Mouse (Mus musculus) olfactory bulb, adult 2 months (tissue): Measurements from ENCODE around the gene Bud13. TPM values are rescaled to one million over a fixed set of nuclear protein-coding genes. Genes with fewer than 3 reads are reported as not detected.
A peak's percentile ranks its signal among the peaks of the same experiment; 100 is the strongest.

Source experiments
- H3K27ac ChIP-seq: fragments of 200-500 bp; 2 replicates; pipeline ENCODE4 v1.5.1; 2012; ENCODE audit warnings: low read depth, low read length; ENCODE audit not compliant: insufficient read depth
- H3K4me1 ChIP-seq: fragments of 200-500 bp; 2 replicates; pipeline ENCODE4 v1.6.1; 2012; ENCODE audit warnings: low read length; ENCODE audit not compliant: control insufficient read depth, insufficient read depth
- H3K4me3 ChIP-seq: fragments of 200-500 bp; 2 replicates; pipeline ENCODE4 v1.5.1; 2012; ENCODE audit warnings: mild to moderate bottlenecking, low read depth, low read length, moderate library complexity; ENCODE audit not compliant: insufficient read depth
- CTCF ChIP-seq: fragments of 200-500 bp; IDR thresholded peaks from 2 replicates; pipeline ENCODE4 v1.5.1; 2012; ENCODE audit warnings: low read depth, mild to moderate bottlenecking, low read length, moderate library complexity; ENCODE audit not compliant: insufficient read depth
- POLR2A ChIP-seq: fragments of 200-500 bp; IDR thresholded peaks from 2 replicates; pipeline ENCODE4 v1.6.1; 2012; ENCODE audit warnings: mild to moderate bottlenecking, low read depth, low read length, moderate library complexity; ENCODE audit not compliant: insufficient read depth
- WGBS: fragments of 180-500 bp; shearing (Covaris S2); methylation state at CpG from one replicate; pipeline ENCODE4 v1.1.7; 2018; 5-methylcytosine and 5-hydroxymethylcytosine counted together
- polyA plus RNA-seq: library from polyadenylated mRNA; stranded (reverse); fragments of >200 nt; gene quantifications from 2 replicates; pipeline ENCODE4 v1.2.4, GENCODE M21; 2012; ENCODE audit warnings: low replicate concordance; ENCODE audit not compliant: missing spikeins, insufficient read depth, insufficient read length

Bud13 gene
- polyA plus RNA-seq, 1 experiment, result not detected

GRCm38 (mm10) chr9:46272677-46273454 lies 9.9 kb upstream of the Bud13 start, which contains the start of gene Zpr1:
TSS of gene Zpr1 (plus strand) at chr9:46273064.
- Histone ChIP-seq H3K4me3 (peak within 1 kb of the TSS; percentile 85), H3K4me1 (0 out of 2 replicates have a peak, but pooled peaks cover 2% of the 10 kb centered on the region), H3K27ac (no peak within 1 kb of the TSS)
- TF ChIP-seq POLR2A, result peak; percentile 88
- TF ChIP-seq CTCF, result no peak
- 6% methylated on average over 45 of the region's 45 CpGs for WGBS

- TF ChIP-seq POLR2A (no peak), CTCF (no peak)
- 0 out of 2 replicates have a peak, but pooled peaks cover 2% of the 10 kb centered on the region for H3K4me1 ChIP-seq
- no peak overlapping the region for H3K27ac ChIP-seq
- no peak overlapping the region for H3K4me3 ChIP-seq
- 94% methylated on average over 9 of the region's 9 CpGs for WGBS
Observed at GRCm38 (mm10) chr9:46274494-46274893, 8.3 kb upstream of the Bud13 start.

- no peak overlapping the region for H3K4me3 ChIP-seq
- no peaks in the 10 kb centered on the region for H3K4me1 ChIP-seq
- no peak overlapping the region for H3K27ac ChIP-seq
- whole genome bisulfite sequencing, result 89% methylated on average over 4 of the region's 4 CpGs
- TF ChIP-seq POLR2A, result no peak
- no peak for TF ChIP-seq CTCF
Observed at GRCm38 (mm10) chr9:46298381-46298780, 15.6 kb downstream of the Bud13 start.

- H3K4me3 ChIP-seq, result no peak overlapping the region
- TF ChIP-seq CTCF (no peak), POLR2A (no peak)
- 5% methylated on average over 2 of the region's 2 CpGs for WGBS
Observed at GRCm38 (mm10) chr9:46302142-46302541, 19.3 kb downstream of the Bud13 start.

GRCm38 (mm10) chr9:46309121-46309520 lies 26.3 kb downstream of the Bud13 start:
- WGBS, result 31% methylated on average over 7 of the region's 7 CpGs
- no peak overlapping the region for H3K4me3 ChIP-seq

More at GRCm38 (mm10) chr9:46302142-46302541, 19.3 kb downstream of the Bud13 start:
- Histone ChIP-seq H3K27ac (no peak overlapping the region), H3K4me1 (no peaks in the 10 kb centered on the region)

GRCm38 (mm10) chr9:46314507-46314906 lies 31.7 kb downstream of the Bud13 start:
- TF ChIP-seq CTCF (peak; percentile 82), POLR2A (no peak)
- peaks cover 18% of the 10 kb centered on the region for H3K4me1 ChIP-seq
- no peak overlapping the region for H3K27ac ChIP-seq
- WGBS, result 27% methylated on average over 4 of the region's 4 CpGs
- no peak overlapping the region for H3K4me3 ChIP-seq

More at GRCm38 (mm10) chr9:46309121-46309520, 26.3 kb downstream of the Bud13 start:
- no peak overlapping the region for H3K27ac ChIP-seq
- H3K4me1 ChIP-seq, result no peaks in the 10 kb centered on the region
- TF ChIP-seq CTCF (no peak), POLR2A (no peak)

- no peak overlapping the region for H3K27ac ChIP-seq
- H3K4me1 ChIP-seq, result peaks cover 18% of the 10 kb centered on the region
- no peak for TF ChIP-seq POLR2A
- WGBS, result 40% methylated on average over 2 of the region's 2 CpGs
- no peak overlapping the region for H3K4me3 ChIP-seq
Observed at GRCm38 (mm10) chr9:46314921-46315320, 32.1 kb downstream of the Bud13 start.

GRCm38 (mm10) chr9:46315807-46316365 lies 33.1 kb downstream of the Bud13 start:
- H3K27ac ChIP-seq, result no peak overlapping the region
- 29% methylated on average over 11 of the region's 11 CpGs for WGBS
- H3K4me1 ChIP-seq, result peaks cover 18% of the 10 kb centered on the region
- H3K4me3 ChIP-seq, result no peak overlapping the region
- TF ChIP-seq CTCF (no peak), POLR2A (no peak)

GRCm38 (mm10) chr9:46316388-46316787 lies 33.6 kb downstream of the Bud13 start:
- WGBS, result 28% methylated on average over 5 of the region's 5 CpGs
- TF ChIP-seq POLR2A (no peak), CTCF (no peak)
- H3K4me3 ChIP-seq, result no peak overlapping the region
- H3K4me1 ChIP-seq, result peaks cover 18% of the 10 kb centered on the region
- no peak overlapping the region for H3K27ac ChIP-seq
